Mouse (Mus musculus): ENCODE data around the gene Col18a1. TPM values are rescaled to one million over a fixed set of nuclear protein-coding genes. Genes with fewer than 3 reads are reported as not detected.

Gene Col18a1
- polyA plus RNA-seq, 1 experiment from 2014 or later: 51.2 TPM

- Histone ChIP-seq H3K9me3 (ENCODE audit: control insufficient read depth, low read length) (no peaks in the 10 kb centered on the region), H3K4me2 (replicated peaks) (0 out of 2 replicates have a peak overlapping the region, but pooled peaks have one; percentile 86), H3K4me3 (replicated peaks; ENCODE audit: low read length) (no peak overlapping the region), H3K9ac (no peak overlapping the region), H3K27ac (no peak overlapping the region), H3K36me3 (replicated peaks; ENCODE audit: control insufficient read depth, insufficient read depth) (no peaks in the 10 kb centered on the region), H3K27me3 (ENCODE audit: control insufficient read depth, insufficient read depth, low read length) (peaks cover 29% of the 10 kb centered on the region), H3K4me1 (replicated peaks; ENCODE audit: control insufficient read depth, insufficient read depth, low read length) (peaks cover 14% of the 10 kb centered on the region)
- ATAC-seq (ENCODE audit: low FRiP score) (no peak), DNase-seq (ENCODE audit: low spot score) (no peak)
- WGBS: 48% methylated on average over 4 of the region's 4 CpGs
Observed at GRCm38 (mm10) chr10:77163392-77163977, 2.9 kb downstream of the Col18a1 start.

GRCm38 (mm10) chr10:77159573-77159972 is 6.8 kb downstream of the Col18a1 start:
- Histone ChIP-seq H3K4me2 (replicated peaks) (no peak overlapping the region), H3K4me1 (replicated peaks; ENCODE audit: control insufficient read depth, insufficient read depth, low read length) (no peaks in the 10 kb centered on the region; the same call in 1 of the 2 replicates), H3K27ac (no peak overlapping the region), H3K4me3 (replicated peaks; ENCODE audit: low read length) (no peak overlapping the region), H3K36me3 (replicated peaks; ENCODE audit: control insufficient read depth, insufficient read depth) (no peaks in the 10 kb centered on the region), H3K9me3 (ENCODE audit: control insufficient read depth, low read length) (no peaks in the 10 kb centered on the region), H3K9ac (no peak overlapping the region), H3K27me3 (ENCODE audit: control insufficient read depth, insufficient read depth, low read length) (peaks cover 2% of the 10 kb centered on the region; the same call in 1 of the 2 replicates)
- 83% methylated on average over 8 of the region's 8 CpGs for WGBS
- no peak for DNase-seq (ENCODE audit: low spot score)
- ATAC-seq (ENCODE audit: low FRiP score): no peak

- 77% methylated on average over 3 of the region's 3 CpGs for WGBS
- no peak for DNase-seq (ENCODE audit: low spot score)
- Histone ChIP-seq H3K4me3 (replicated peaks; ENCODE audit: low read length) (no peak overlapping the region), H3K4me2 (replicated peaks) (no peak overlapping the region), H3K9me3 (ENCODE audit: control insufficient read depth, low read length) (no peaks in the 10 kb centered on the region), H3K4me1 (replicated peaks; ENCODE audit: control insufficient read depth, insufficient read depth, low read length) (no peaks in the 10 kb centered on the region), H3K9ac (no peak overlapping the region), H3K27ac (no peak overlapping the region), H3K36me3 (replicated peaks; ENCODE audit: control insufficient read depth, insufficient read depth) (no peaks in the 10 kb centered on the region), H3K27me3 (ENCODE audit: control insufficient read depth, insufficient read depth, low read length) (no peaks in the 10 kb centered on the region)
- ATAC-seq (ENCODE audit: low FRiP score): no peak
Observed at GRCm38 (mm10) chr10:77158948-77159347, 7.4 kb downstream of the Col18a1 start.

- H3K9ac ChIP-seq: no peak overlapping the region
- H3K36me3 ChIP-seq (replicated peaks; ENCODE audit: control insufficient read depth, insufficient read depth): no peaks in the 10 kb centered on the region
- no peak overlapping the region for H3K4me2 ChIP-seq (replicated peaks)
- DNase-seq (ENCODE audit: low spot score): no peak
- 35% methylated on average over 11 of the region's 11 CpGs for WGBS
- ATAC-seq (ENCODE audit: low FRiP score): no peak
- no peaks in the 10 kb centered on the region for H3K9me3 ChIP-seq (ENCODE audit: control insufficient read depth, low read length)
- H3K4me3 ChIP-seq (replicated peaks; ENCODE audit: low read length): no peak overlapping the region
- 0 out of 2 replicates have a peak, but pooled peaks cover 2% of the 10 kb centered on the region for H3K4me1 ChIP-seq (replicated peaks; ENCODE audit: control insufficient read depth, insufficient read depth, low read length)
- no peak overlapping the region for H3K27ac ChIP-seq
- H3K27me3 ChIP-seq (ENCODE audit: control insufficient read depth, insufficient read depth, low read length): no peaks in the 10 kb centered on the region
Observed at GRCm38 (mm10) chr10:77157245-77158019, 8.9 kb downstream of the Col18a1 start.

- Histone ChIP-seq H3K9me3 (ENCODE audit: control insufficient read depth, low read length) (no peaks in the 10 kb centered on the region), H3K36me3 (replicated peaks; ENCODE audit: control insufficient read depth, insufficient read depth) (no peaks in the 10 kb centered on the region), H3K4me1 (replicated peaks; ENCODE audit: control insufficient read depth, insufficient read depth, low read length) (peaks cover 27% of the 10 kb centered on the region), H3K27ac (0 out of 2 replicates have a peak overlapping the region, but pooled peaks have one; percentile 51), H3K9ac (no peak overlapping the region), H3K27me3 (ENCODE audit: control insufficient read depth, insufficient read depth, low read length) (no peaks in the 10 kb centered on the region), H3K4me2 (replicated peaks) (no peak overlapping the region), H3K4me3 (replicated peaks; ENCODE audit: low read length) (no peak overlapping the region)
- WGBS: 0% methylated on average over 2 of the region's 2 CpGs
- DNase-seq (ENCODE audit: low spot score) (no peak), ATAC-seq (ENCODE audit: low FRiP score) (peak; percentile 75)
Observed at GRCm38 (mm10) chr10:77152178-77152621, 14.1 kb downstream of the Col18a1 start.

GRCm38 (mm10) chr10:77151551-77152002 is 14.8 kb downstream of the Col18a1 start:
- H3K9me3 ChIP-seq (ENCODE audit: control insufficient read depth, low read length): no peaks in the 10 kb centered on the region
- H3K9ac ChIP-seq: no peak overlapping the region
- H3K4me2 ChIP-seq (replicated peaks): peak overlapping the region; percentile 35
- no peaks in the 10 kb centered on the region for H3K27me3 ChIP-seq (ENCODE audit: control insufficient read depth, insufficient read depth, low read length)
- H3K36me3 ChIP-seq (replicated peaks; ENCODE audit: control insufficient read depth, insufficient read depth): no peaks in the 10 kb centered on the region
- H3K4me1 ChIP-seq (replicated peaks; ENCODE audit: control insufficient read depth, insufficient read depth, low read length): peaks cover 27% of the 10 kb centered on the region
- no peak overlapping the region for H3K4me3 ChIP-seq (replicated peaks; ENCODE audit: low read length)
- H3K27ac ChIP-seq: peak overlapping the region; percentile 51
- WGBS: 27% methylated on average over 4 of the region's 4 CpGs
- ATAC-seq (ENCODE audit: low FRiP score) (no peak), DNase-seq (ENCODE audit: low spot score) (no peak)

GRCm38 (mm10) chr10:77150947-77151521 is 15.3 kb downstream of the Col18a1 start:
- ATAC-seq (ENCODE audit: low FRiP score) (peak; percentile 53; the same call in 1 of the 2 replicates), DNase-seq (ENCODE audit: low spot score) (no peak)
- Histone ChIP-seq H3K9ac (no peak overlapping the region), H3K4me2 (replicated peaks) (peak overlapping the region; percentile 35), H3K27ac (peak overlapping the region; percentile 51), H3K27me3 (ENCODE audit: control insufficient read depth, insufficient read depth, low read length) (no peaks in the 10 kb centered on the region), H3K9me3 (ENCODE audit: control insufficient read depth, low read length) (no peaks in the 10 kb centered on the region), H3K4me3 (replicated peaks; ENCODE audit: low read length) (no peak overlapping the region), H3K36me3 (replicated peaks; ENCODE audit: control insufficient read depth, insufficient read depth) (no peaks in the 10 kb centered on the region), H3K4me1 (replicated peaks; ENCODE audit: control insufficient read depth, insufficient read depth, low read length) (peaks cover 27% of the 10 kb centered on the region)
- 2% methylated on average over 14 of the region's 14 CpGs for WGBS

- H3K4me2 ChIP-seq (replicated peaks): 0 out of 2 replicates have a peak overlapping the region, but pooled peaks have one; percentile 35
- ATAC-seq (ENCODE audit: low FRiP score) (no peak), DNase-seq (ENCODE audit: low spot score) (no peak)
- 0 out of 2 replicates have a peak overlapping the region, but pooled peaks have one; percentile 5 for H3K27ac ChIP-seq
- H3K9ac ChIP-seq: no peak overlapping the region
- WGBS: 50% methylated on average over 8 of the region's 8 CpGs
- H3K4me3 ChIP-seq (replicated peaks; ENCODE audit: low read length): no peak overlapping the region
- no peaks in the 10 kb centered on the region for H3K9me3 ChIP-seq (ENCODE audit: control insufficient read depth, low read length)
- peaks cover 27% of the 10 kb centered on the region for H3K4me1 ChIP-seq (replicated peaks; ENCODE audit: control insufficient read depth, insufficient read depth, low read length)
- H3K36me3 ChIP-seq (replicated peaks; ENCODE audit: control insufficient read depth, insufficient read depth): no peaks in the 10 kb centered on the region
- H3K27me3 ChIP-seq (ENCODE audit: control insufficient read depth, insufficient read depth, low read length): no peaks in the 10 kb centered on the region
Observed at GRCm38 (mm10) chr10:77150016-77150415, 16.3 kb downstream of the Col18a1 start.

- Histone ChIP-seq H3K9me3 (ENCODE audit: control insufficient read depth, low read length) (no peaks in the 10 kb centered on the region), H3K27me3 (ENCODE audit: control insufficient read depth, insufficient read depth, low read length) (no peaks in the 10 kb centered on the region), H3K4me2 (replicated peaks) (no peak overlapping the region), H3K4me3 (replicated peaks; ENCODE audit: low read length) (no peak overlapping the region), H3K36me3 (replicated peaks; ENCODE audit: control insufficient read depth, insufficient read depth) (no peaks in the 10 kb centered on the region), H3K4me1 (replicated peaks; ENCODE audit: control insufficient read depth, insufficient read depth, low read length) (peaks cover 27% of the 10 kb centered on the region), H3K9ac (no peak overlapping the region), H3K27ac (no peak overlapping the region)
- DNase-seq (ENCODE audit: low spot score) (no peak), ATAC-seq (ENCODE audit: low FRiP score) (no peak)
- WGBS: 90% methylated on average over 10 of the region's 10 CpGs
Observed at GRCm38 (mm10) chr10:77147545-77147944, 18.8 kb downstream of the Col18a1 start.

All from hindbrain, embryonic 14.5 days (tissue).